Mouse (Mus musculus) midbrain, embryonic 14.5 days (tissue): ENCODE data around the gene Zfp426. TPM values are rescaled to one million over a fixed set of nuclear protein-coding genes. Genes with fewer than 3 reads are reported as not detected.

Source experiments
- ATAC-seq: fragments of 200-750 bp; cut with Nextera tagmentation; 2 replicates; pipeline ENCODE4 v1.8.0; 2017; ENCODE audit warnings: moderate number of reproducible peaks, moderate library complexity; ENCODE audit not compliant: low FRiP score, low TSS enrichment
- DNase-seq: peaks from one replicate; pipeline ENCODE4 v3.0.0-alpha.2; 2015
- H3K27ac ChIP-seq: fragments of 300-500 bp; sonication (generic); replicated peaks from 2 replicates; pipeline ENCODE4 v1.5.1; 2014; ENCODE audit warnings: mild to moderate bottlenecking, low read depth, low read length, moderate library complexity
- H3K27me3 ChIP-seq: fragments of 300-500 bp; sonication (generic); 2 replicates; pipeline ENCODE4 v1.6.1; 2014; ENCODE audit warnings: low read length, control low read depth, mixed read lengths; ENCODE audit not compliant: control insufficient read depth, insufficient read depth
- H3K36me3 ChIP-seq: fragments of 300-500 bp; sonication (generic); 2 replicates; pipeline ENCODE4 v1.6.1; 2014; ENCODE audit warnings: low read length, control low read depth; ENCODE audit not compliant: control insufficient read depth, insufficient read depth
- H3K4me1 ChIP-seq: fragments of 300-500 bp; sonication (generic); 2 replicates; pipeline ENCODE4 v1.6.1; 2014; ENCODE audit warnings: mild to moderate bottlenecking, antibody characterized with exemption, low read length, control low read depth; ENCODE audit not compliant: control insufficient read depth, insufficient read depth
- H3K4me2 ChIP-seq: fragments of 300-500 bp; sonication (generic); 2 replicates; pipeline ENCODE4 v1.6.1; 2014; ENCODE audit warnings: mild to moderate bottlenecking, low read length, moderate library complexity
- H3K4me3 ChIP-seq: fragments of 300-500 bp; sonication (generic); replicated peaks from 2 replicates; pipeline ENCODE4 v1.5.1; 2014; ENCODE audit warnings: low read depth, low read length
- H3K9ac ChIP-seq: fragments of 300-500 bp; sonication (generic); replicated peaks from 2 replicates; pipeline ENCODE4 v1.6.1; 2014; ENCODE audit warnings: mild to moderate bottlenecking, low read length, moderate library complexity
- H3K9me3 ChIP-seq: fragments of 300-500 bp; sonication (generic); 2 replicates; pipeline ENCODE4 v1.6.1; 2016; ENCODE audit warnings: low read length, control low read depth, mixed read lengths; ENCODE audit not compliant: control insufficient read depth
- WGBS: fragments of 180-500 bp; shearing (Covaris S2); extraction: QIAGEN DNeasy Blood & Tissue Kit; methylation state at CpG from one replicate; pipeline ENCODE4 v1.1.7; 2014; 5-methylcytosine and 5-hydroxymethylcytosine counted together
- polyA plus RNA-seq: library from polyadenylated mRNA; unstranded; fragments of >200 nt; fragmentation: Nextera tagmentation; extraction: Ambion mirVana; gene quantifications from 2 replicates; pipeline ENCODE4 v1.2.1, GENCODE M21; 2014

Zfp426 gene
- polyA plus RNA-seq, 1 experiment from 2014 or later, result 39.5 TPM

GRCm38 (mm10) chr9:20514016-20514415 is 21.5 kb upstream of the Zfp426 start:
- peaks cover 39% of the 10 kb centered on the region for H3K36me3 ChIP-seq
- 98% methylated on average over 3 of the region's 3 CpGs for WGBS

GRCm38 (mm10) chr9:20512714-20513113 is 20.2 kb upstream of the Zfp426 start:
- Histone ChIP-seq H3K9ac (no peak overlapping the region), H3K27me3 (no peaks in the 10 kb centered on the region), H3K9me3 (no peaks in the 10 kb centered on the region), H3K27ac (no peak overlapping the region), H3K4me2 (no peak overlapping the region), H3K4me1 (0 out of 2 replicates have a peak, but pooled peaks cover 6% of the 10 kb centered on the region), H3K36me3 (peaks cover 34% of the 10 kb centered on the region), H3K4me3 (no peak overlapping the region)
- DNase-seq (no peak), ATAC-seq (no peak)
- 90% methylated on average over 8 of the region's 8 CpGs for WGBS

More at GRCm38 (mm10) chr9:20514016-20514415, 21.5 kb upstream of the Zfp426 start:
- Histone ChIP-seq H3K4me1 (peaks cover 17% of the 10 kb centered on the region), H3K27me3 (no peaks in the 10 kb centered on the region), H3K27ac (no peak overlapping the region), H3K4me3 (no peak overlapping the region), H3K9ac (no peak overlapping the region), H3K9me3 (no peaks in the 10 kb centered on the region), H3K4me2 (no peak overlapping the region)
- ATAC-seq (no peak), DNase-seq (no peak)

- ATAC-seq (no peak), DNase-seq (no peak)
- Histone ChIP-seq H3K4me3 (no peak overlapping the region), H3K9me3 (no peaks in the 10 kb centered on the region), H3K4me1 (no peaks in the 10 kb centered on the region), H3K27me3 (no peaks in the 10 kb centered on the region), H3K9ac (no peak overlapping the region), H3K4me2 (no peak overlapping the region), H3K36me3 (peaks cover 44% of the 10 kb centered on the region), H3K27ac (no peak overlapping the region)
- 90% methylated on average over 4 of the region's 4 CpGs for WGBS
Measured at GRCm38 (mm10) chr9:20511645-20512044, 19.1 kb upstream of the Zfp426 start.

GRCm38 (mm10) chr9:20510346-20510745 is 17.8 kb upstream of the Zfp426 start:
- Histone ChIP-seq H3K27ac (no peak overlapping the region), H3K4me1 (no peaks in the 10 kb centered on the region), H3K9ac (no peak overlapping the region), H3K4me2 (no peak overlapping the region), H3K27me3 (no peaks in the 10 kb centered on the region), H3K9me3 (no peaks in the 10 kb centered on the region), H3K36me3 (peaks cover 47% of the 10 kb centered on the region), H3K4me3 (no peak overlapping the region)
- DNase-seq (no peak), ATAC-seq (no peak)
- 93% methylated on average over 1 of the region's 1 CpGs for WGBS

GRCm38 (mm10) chr9:20509676-20510075 is 17.1 kb upstream of the Zfp426 start:
- Histone ChIP-seq H3K27me3 (no peaks in the 10 kb centered on the region), H3K9ac (no peak overlapping the region), H3K4me1 (no peaks in the 10 kb centered on the region), H3K27ac (no peak overlapping the region), H3K9me3 (no peaks in the 10 kb centered on the region), H3K4me3 (no peak overlapping the region), H3K4me2 (no peak overlapping the region), H3K36me3 (peaks cover 48% of the 10 kb centered on the region)
- no peak for DNase-seq
- 68% methylated on average over 3 of the region's 3 CpGs for WGBS
- no peak for ATAC-seq

- H3K9me3 ChIP-seq, result no peaks in the 10 kb centered on the region
- no peaks in the 10 kb centered on the region for H3K27me3 ChIP-seq
- ATAC-seq (no peak), DNase-seq (no peak)
- no peak overlapping the region for H3K9ac ChIP-seq
- no peaks in the 10 kb centered on the region for H3K4me1 ChIP-seq
- no peak overlapping the region for H3K4me3 ChIP-seq
- 92% methylated on average over 5 of the region's 5 CpGs for WGBS
- H3K27ac ChIP-seq, result no peak overlapping the region
- H3K36me3 ChIP-seq, result peaks cover 77% of the 10 kb centered on the region
- H3K4me2 ChIP-seq, result no peak overlapping the region
Measured at GRCm38 (mm10) chr9:20504801-20505200, 12.3 kb upstream of the Zfp426 start.

- Histone ChIP-seq H3K27me3 (no peaks in the 10 kb centered on the region), H3K9me3 (no peaks in the 10 kb centered on the region), H3K4me2 (peak overlapping the region; percentile 82), H3K36me3 (peaks cover 41% of the 10 kb centered on the region), H3K4me3 (peak overlapping the region; percentile 86), H3K27ac (peak overlapping the region; percentile 92), H3K4me1 (peaks cover 26% of the 10 kb centered on the region), H3K9ac (peak overlapping the region; percentile 72)
- WGBS, result 11% methylated on average over 9 of the region's 9 CpGs
- DNase-seq, result no peak
- ATAC-seq, result no peak
Measured at GRCm38 (mm10) chr9:20493281-20493680, 735 bp upstream of the Zfp426 start.

- 13% methylated on average over 20 of the region's 20 CpGs for WGBS
- H3K36me3 ChIP-seq, result peaks cover 28% of the 10 kb centered on the region
- DNase-seq, result peak; percentile 11
- peak overlapping the region; percentile 72 for H3K9ac ChIP-seq
- peaks cover 26% of the 10 kb centered on the region for H3K4me1 ChIP-seq
- peak overlapping the region; percentile 86 for H3K4me3 ChIP-seq
- no peak for ATAC-seq
- H3K9me3 ChIP-seq, result no peaks in the 10 kb centered on the region
- H3K27me3 ChIP-seq, result no peaks in the 10 kb centered on the region
- peak overlapping the region; percentile 82 for H3K4me2 ChIP-seq
- peak overlapping the region; percentile 92 for H3K27ac ChIP-seq
Measured at GRCm38 (mm10) chr9:20491858-20492526, 554 bp downstream of the Zfp426 start.

- Histone ChIP-seq H3K27ac (no peak overlapping the region), H3K4me1 (peaks cover 26% of the 10 kb centered on the region), H3K9ac (no peak overlapping the region), H3K4me2 (0 out of 2 replicates have a peak overlapping the region, but pooled peaks have one; percentile 15), H3K27me3 (no peaks in the 10 kb centered on the region), H3K4me3 (no peak overlapping the region), H3K9me3 (no peaks in the 10 kb centered on the region), H3K36me3 (peaks cover 28% of the 10 kb centered on the region)
- no peak for DNase-seq
- no peak for ATAC-seq
- 92% methylated on average over 5 of the region's 5 CpGs for WGBS
Measured at GRCm38 (mm10) chr9:20489536-20489935, 3.0 kb downstream of the Zfp426 start.
